Mouse (Mus musculus): ENCODE results near the gene Defa36. TPM values are rescaled to one million over a fixed set of nuclear protein-coding genes. Genes with fewer than 3 reads are reported as not detected.

Defa36 gene
- not detected in 2 replicates for polyA plus RNA-seq (2012; rRNA removed)

DNA sequence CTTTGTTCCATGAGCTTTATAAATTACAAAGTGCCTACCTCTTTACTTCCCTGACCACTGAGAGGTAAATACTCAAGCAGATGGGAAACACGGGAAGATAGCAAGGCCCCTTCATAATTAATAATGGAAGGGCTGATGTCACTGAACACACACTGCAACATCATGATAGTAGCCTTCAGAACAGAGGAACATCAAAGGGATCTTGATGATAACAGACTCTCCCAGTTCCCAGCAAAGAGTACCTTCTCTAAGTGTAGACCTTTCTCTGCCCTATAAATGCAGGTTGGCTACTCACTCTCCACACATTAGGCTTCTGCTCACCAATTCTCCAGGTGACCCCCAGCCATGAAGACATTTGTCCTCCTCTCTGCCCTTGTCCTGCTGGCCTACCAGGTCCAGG, at the start of gene Defa36:
TSS of gene Defa36 (plus strand) at position 301 of the 400 bp plus-strand sequence.

DNA sequence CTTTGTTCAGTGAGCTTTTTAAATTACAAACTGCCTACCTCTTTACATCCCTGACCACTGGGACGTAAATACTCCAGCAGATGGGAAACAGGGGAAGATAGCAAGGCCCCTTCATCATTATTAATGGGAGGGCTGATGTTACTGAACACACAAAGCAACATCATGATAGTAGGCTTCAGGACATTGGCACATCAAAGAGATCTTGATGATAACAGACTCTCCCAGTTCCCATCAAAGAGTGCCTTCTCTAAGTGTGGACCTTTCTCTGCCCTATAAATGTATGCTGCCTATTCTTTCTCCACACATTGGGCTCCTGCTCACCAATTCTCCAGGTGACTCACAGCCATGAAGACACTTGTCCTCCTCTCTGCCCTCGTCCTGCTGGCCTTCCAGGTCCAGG, 49.0 kb upstream of the Defa36 start, which contains the start of gene Defa2:
TSS of gene Defa2 (plus strand) at position 301 of the 400 bp plus-strand sequence.

DNA sequence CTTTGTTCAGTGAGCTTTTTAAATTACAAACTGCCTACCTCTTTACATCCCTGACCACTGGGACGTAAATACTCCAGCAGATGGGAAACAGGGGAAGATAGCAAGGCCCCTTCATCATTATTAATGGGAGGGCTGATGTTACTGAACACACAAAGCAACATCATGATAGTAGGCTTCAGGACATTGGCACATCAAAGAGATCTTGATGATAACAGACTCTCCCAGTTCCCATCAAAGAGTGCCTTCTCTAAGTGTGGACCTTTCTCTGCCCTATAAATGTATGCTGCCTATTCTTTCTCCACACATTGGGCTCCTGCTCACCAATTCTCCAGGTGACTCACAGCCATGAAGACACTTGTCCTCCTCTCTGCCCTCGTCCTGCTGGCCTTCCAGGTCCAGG, 35.7 kb upstream of the Defa36 start, which contains the start of gene Defa33:
TSS of gene Defa33 (plus strand) at position 301 of the 400 bp plus-strand sequence.

DNA sequence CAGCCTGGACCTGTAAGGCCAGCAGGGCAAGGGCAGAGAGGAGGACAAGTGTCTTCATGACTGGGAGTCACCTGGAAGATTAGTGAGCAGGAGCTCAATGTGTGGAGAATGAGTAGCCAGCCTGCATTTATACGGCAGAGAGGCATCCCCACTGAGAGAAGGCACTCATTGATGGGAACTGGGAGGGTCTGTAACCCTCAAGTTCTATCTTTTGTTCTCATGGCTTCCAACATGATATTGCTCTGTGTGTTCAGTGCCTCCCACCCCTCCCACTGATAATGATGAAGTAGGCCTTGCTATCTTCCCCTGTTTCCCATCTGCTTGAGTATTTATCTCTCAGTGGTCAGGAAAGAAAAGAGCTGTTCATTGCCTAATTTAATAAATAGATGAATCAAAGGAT, 29.2 kb downstream of the Defa36 start, which contains the start of gene Gm7849:
TSS of gene Gm7849 (minus strand) at position 101 of the 400 bp plus-strand sequence.

Other genes starting within 250 kb of the Defa36 start
- gene Defa31, start 235.8 kb upstream of the Defa36 start, polyA plus RNA-seq (2012; rRNA removed) = not detected in 2 replicates
- gene Gm15293, start 225.8 kb upstream of the Defa36 start, polyA plus RNA-seq (2012; rRNA removed) = not detected in 2 replicates
- not detected in 2 replicates for gene Gm15292, start 177.7 kb upstream of the Defa36 start, polyA plus RNA-seq (2012; rRNA removed)
- not detected in 2 replicates for gene Defa27, start 111.9 kb upstream of the Defa36 start, polyA plus RNA-seq (2012; rRNA removed)
- gene Defa29, start 100.4 kb upstream of the Defa36 start, polyA plus RNA-seq (2012; rRNA removed) = not detected in 2 replicates
- gene Defa2, start 48.9 kb upstream of the Defa36 start, polyA plus RNA-seq (2012; rRNA removed) = not detected in 2 replicates
- not detected in 2 replicates for gene Defa33, start 35.6 kb upstream of the Defa36 start, polyA plus RNA-seq (2012; rRNA removed)
- gene Gm7849, start 29.1 kb downstream of the Defa36 start, polyA plus RNA-seq (2012; rRNA removed) = not detected in 2 replicates
- not detected in 2 replicates for gene Defa20, start 81.8 kb downstream of the Defa36 start, polyA plus RNA-seq (2012; rRNA removed)
- gene Defa32, start 101.6 kb downstream of the Defa36 start, polyA plus RNA-seq (2012; rRNA removed) = not detected in 2 replicates
- not detected in 2 replicates for gene Defa37, start 138.0 kb downstream of the Defa36 start, polyA plus RNA-seq (2012; rRNA removed)
- not detected in 2 replicates for gene Defa28, start 155.6 kb downstream of the Defa36 start, polyA plus RNA-seq (2012; rRNA removed)
- not detected in 2 replicates for gene Gm7861, start 167.1 kb downstream of the Defa36 start, polyA plus RNA-seq (2012; rRNA removed)
- gene Defa26, start 190.8 kb downstream of the Defa36 start, polyA plus RNA-seq (2012; rRNA removed) = not detected in 2 replicates
- gene Defa17, start 228.4 kb downstream of the Defa36 start, polyA plus RNA-seq (2012; rRNA removed) = not detected in 2 replicates
- gene Defa34, start 238.4 kb downstream of the Defa36 start, polyA plus RNA-seq (2012; rRNA removed) = not detected in 2 replicates